Mouse (Mus musculus) embryonic fibroblast, embryonic 13.5 days (primary cell): ENCODE measurements at regions not wholly inside any gene's neighbourhood (a gene's known extent, or its start where the extent isn't known, plus 50 kb on each side); places are given as distances from the start of the nearest gene placed in this dataset.

ENCODE experiments used
- H3K27ac ChIP-seq: 2 replicates; pipeline ENCODE4 v1.5.1; 2012; ENCODE audit warnings: low read length, control low read depth, inconsistent platforms; ENCODE audit not compliant: insufficient read depth
- H3K4me1 ChIP-seq: 2 replicates; pipeline ENCODE4 v1.6.1; 2011; ENCODE audit warnings: low read length; ENCODE audit not compliant: control insufficient read depth, insufficient read depth
- H3K4me3 ChIP-seq: 2 replicates; pipeline ENCODE4 v1.5.1; 2011; ENCODE audit warnings: mild to moderate bottlenecking, control low read depth, low read length; ENCODE audit not compliant: insufficient read depth
- CTCF ChIP-seq: IDR thresholded peaks from 2 replicates; pipeline ENCODE4 v1.5.1; 2011; ENCODE audit warnings: mild to moderate bottlenecking, control low read depth, low read length, moderate library complexity, borderline replicate concordance; ENCODE audit not compliant: insufficient read depth
- POLR2A ChIP-seq: IDR thresholded peaks from 2 replicates; pipeline ENCODE4 v1.6.1; 2011; ENCODE audit warnings: low read depth, mild to moderate bottlenecking, control low read depth, low read length, moderate library complexity

DNA sequence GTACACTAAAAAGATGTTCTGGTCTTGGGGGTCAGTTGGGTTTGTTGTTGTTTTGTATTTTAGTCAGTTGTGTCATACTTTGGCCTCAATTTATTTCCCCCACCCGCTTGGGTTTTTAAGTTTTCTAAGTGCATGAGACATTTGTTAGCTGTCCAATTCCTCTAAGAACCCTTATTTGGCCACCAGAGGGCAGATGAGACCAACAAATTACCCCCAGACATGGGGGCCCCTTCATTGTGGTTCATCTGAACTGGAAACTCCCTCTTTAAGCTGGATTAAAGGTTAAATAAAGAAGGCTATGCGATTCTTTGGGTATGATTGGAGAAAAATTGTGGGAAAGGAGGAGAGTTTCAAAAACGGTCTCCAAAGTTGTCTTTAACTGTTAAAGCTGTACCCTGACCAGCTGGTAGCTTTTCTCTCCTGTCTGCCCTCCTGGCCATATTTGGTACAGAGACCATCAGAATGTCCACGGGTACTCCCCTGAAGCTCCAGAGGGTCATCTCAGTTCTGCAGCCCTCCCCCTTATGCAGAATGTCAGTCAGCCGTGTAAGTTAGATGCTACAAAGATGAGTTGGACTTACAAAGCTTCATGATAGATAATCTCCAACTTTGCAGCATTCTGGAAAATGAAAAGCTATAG is 238.6 kb downstream of the Foxa2 start:
- Histone ChIP-seq H3K27ac (no peak overlapping the region), H3K4me1 (no peaks in the 10 kb centered on the region), H3K4me3 (no peak overlapping the region)
- TF ChIP-seq POLR2A (no peak), CTCF (no peak)

DNA sequence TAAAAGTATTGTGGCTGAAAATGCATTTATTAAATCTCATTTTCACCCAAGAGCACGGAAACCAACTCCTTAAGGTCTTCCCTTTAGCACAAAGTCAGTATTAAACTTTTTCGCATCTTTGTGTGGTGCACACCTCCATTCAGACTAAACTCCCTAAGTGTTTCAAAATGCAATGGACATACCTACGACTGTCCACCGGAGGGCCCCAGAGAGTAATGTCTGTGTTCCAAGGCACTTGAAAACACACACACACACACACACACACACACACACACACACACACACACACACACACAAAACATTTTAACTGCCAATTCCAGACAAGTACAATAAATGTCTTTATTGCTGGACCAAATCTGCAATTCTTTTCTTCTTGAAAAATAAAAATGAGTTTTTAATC is 243.7 kb downstream of the Foxa2 start:
- no peak overlapping the region for H3K4me3 ChIP-seq

DNA sequence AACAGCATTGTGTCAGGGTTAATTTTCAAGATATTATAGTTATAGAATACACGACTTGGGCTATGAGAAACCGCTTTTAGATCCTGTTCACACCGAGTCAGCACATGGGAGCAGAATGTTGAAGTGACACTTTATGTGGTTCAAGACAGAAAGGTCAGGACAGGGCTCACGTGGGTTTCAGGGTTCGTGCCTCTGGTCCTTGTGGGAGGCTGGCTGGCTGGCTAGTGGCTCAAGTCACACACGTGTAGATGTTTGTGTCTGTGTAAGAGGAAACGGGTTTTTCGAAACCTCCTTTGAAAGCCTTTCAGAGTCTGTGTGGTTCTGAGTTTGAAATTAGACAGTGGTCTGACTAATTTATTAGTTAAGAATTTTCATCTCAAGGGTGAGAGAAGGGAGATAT is 255.3 kb downstream of the Foxa2 start:
- Histone ChIP-seq H3K4me1 (no peaks in the 10 kb centered on the region), H3K4me3 (no peak overlapping the region), H3K27ac (no peak overlapping the region)
- no peak for TF ChIP-seq POLR2A
- TF ChIP-seq CTCF: no peak

More for the DNA sequence above, 243.7 kb downstream of the Foxa2 start:
- no peaks in the 10 kb centered on the region for H3K4me1 ChIP-seq
- TF ChIP-seq CTCF (no peak), POLR2A (no peak)
- H3K27ac ChIP-seq: no peak overlapping the region

DNA sequence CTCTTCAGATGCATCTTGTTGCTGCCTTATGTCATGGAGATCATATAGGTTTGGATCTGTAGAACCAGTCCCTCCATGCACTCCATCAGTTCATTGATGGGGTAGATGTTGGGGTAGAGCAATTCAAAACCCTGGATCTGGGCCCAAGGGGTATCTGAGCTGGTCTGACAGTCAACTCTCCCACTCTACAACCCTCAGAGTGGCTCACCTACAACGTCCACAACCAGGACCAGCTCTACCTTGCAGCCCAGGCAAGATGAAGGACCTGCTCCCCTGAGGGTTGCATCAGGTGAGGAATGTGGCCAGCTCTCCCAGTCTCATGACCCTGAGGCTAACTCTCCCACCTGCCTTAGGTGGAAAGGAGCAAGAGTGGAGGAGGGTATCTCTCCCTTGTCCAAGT is 256.9 kb downstream of the Foxa2 start:
- H3K4me3 ChIP-seq: no peak overlapping the region
- no peak overlapping the region for H3K27ac ChIP-seq
- TF ChIP-seq CTCF: no peak
- no peak for TF ChIP-seq POLR2A
- H3K4me1 ChIP-seq: no peaks in the 10 kb centered on the region

DNA sequence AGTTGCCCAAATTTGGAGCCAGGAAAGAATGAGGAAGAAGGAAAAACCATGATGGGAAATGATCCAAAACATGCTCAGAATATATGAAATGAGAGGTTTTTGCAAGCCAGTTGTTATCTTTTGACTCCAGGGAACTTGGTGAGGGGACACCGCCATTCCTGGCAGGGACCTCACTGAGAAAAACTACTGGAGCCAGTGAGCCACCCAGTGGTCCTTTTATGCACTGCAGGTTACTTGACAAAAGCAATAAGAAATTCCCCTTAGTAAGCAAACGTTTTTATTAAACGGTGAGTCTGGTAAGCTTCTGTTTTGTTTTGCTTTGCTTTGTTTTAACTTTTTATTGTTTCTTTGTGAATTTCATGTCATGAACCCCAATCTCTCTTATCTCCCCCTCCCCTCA is 257.5 kb downstream of the Foxa2 start:
- H3K4me3 ChIP-seq: no peak overlapping the region
- no peak overlapping the region for H3K27ac ChIP-seq
- TF ChIP-seq CTCF (0 out of 2 replicates have a peak, but pooled peaks have one; percentile 19), POLR2A (no peak)
- no peaks in the 10 kb centered on the region for H3K4me1 ChIP-seq

DNA sequence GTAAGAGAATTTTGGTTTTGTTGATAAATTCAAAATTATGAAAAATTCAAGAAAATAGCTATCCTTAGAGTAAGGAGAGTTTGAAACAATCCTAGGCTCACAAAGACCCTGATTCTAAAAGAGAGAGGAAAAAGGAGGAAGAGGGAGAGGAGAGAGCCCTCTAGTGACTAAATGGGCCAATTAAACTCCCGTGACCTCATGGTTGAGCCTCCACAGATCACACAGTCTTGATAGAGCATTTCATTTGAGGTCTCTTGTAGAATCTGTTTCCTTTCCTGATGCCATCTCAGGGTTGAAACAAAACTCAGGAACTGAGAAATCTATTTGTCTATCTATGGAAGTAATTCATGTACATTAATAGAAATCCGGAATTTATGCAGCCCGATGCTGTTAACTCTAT is 258.8 kb downstream of the Foxa2 start:
- H3K4me1 ChIP-seq: no peaks in the 10 kb centered on the region
- H3K27ac ChIP-seq: no peak overlapping the region
- no peak for TF ChIP-seq POLR2A
- TF ChIP-seq CTCF: no peak
- H3K4me3 ChIP-seq: no peak overlapping the region

DNA sequence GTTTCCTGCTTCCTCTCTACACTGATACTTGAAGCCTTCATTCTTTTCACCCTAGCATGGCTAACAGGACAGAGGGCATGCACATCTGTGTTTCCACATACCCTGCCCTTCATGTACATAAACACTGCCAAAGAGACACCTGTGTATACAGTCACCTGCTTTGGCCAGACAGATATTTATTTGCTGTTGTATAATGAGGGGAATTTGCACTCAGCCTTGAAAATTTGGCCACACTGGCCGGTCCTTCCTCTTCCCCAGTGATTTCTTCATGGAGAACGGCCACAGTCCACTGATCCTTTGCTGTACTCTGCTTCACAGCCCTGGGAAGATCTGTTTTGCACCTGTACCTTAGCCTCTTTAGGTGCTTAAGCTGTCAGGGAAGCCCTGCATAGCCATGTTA is 264.3 kb downstream of the Foxa2 start:
- Histone ChIP-seq H3K27ac (no peak overlapping the region), H3K4me3 (no peak overlapping the region), H3K4me1 (no peaks in the 10 kb centered on the region)
- no peak for TF ChIP-seq CTCF
- no peak for TF ChIP-seq POLR2A

DNA sequence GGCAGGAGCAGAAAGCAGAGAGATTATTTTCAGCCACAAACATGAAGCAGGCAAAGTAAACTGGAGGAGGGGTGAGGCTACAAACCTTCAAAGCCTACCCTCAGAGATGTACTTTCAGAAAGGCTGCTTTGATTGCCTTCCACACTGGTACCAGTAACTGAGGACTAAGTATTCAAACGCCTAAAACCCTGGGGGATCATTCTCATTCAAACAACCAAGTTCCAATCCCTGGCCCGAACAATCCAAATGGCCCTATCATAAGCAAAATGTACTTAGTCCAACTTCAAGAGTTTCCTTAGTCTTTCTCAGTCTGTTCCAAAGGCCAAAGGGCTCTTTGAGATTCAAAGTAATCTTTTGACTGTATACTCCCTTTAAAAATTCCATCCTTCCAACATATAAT is 270.5 kb downstream of the Foxa2 start:
- TF ChIP-seq CTCF: no peak
- no peak for TF ChIP-seq POLR2A
- Histone ChIP-seq H3K4me3 (no peak overlapping the region), H3K27ac (no peak overlapping the region), H3K4me1 (no peaks in the 10 kb centered on the region)

DNA sequence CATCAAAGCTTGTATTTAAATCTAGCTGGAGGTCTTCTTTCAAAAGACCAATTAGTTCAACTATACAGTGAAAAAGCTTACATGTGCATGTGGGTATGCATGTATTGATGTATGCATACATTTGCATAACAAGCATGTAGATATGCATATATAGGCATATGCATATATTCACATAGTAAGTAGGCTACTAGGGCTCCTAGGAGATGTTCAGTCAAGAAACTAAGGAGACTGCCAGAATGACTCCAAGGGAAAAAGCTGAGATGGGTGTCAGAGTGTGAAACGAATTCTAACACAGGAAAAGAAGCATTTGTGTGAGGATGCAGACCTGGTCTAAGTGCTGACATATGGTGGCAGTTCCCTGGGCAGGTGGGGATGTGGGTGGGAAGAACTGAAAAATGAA is 274.2 kb downstream of the Foxa2 start:
- TF ChIP-seq POLR2A: no peak
- TF ChIP-seq CTCF: no peak
- Histone ChIP-seq H3K4me1 (no peaks in the 10 kb centered on the region), H3K27ac (no peak overlapping the region), H3K4me3 (no peak overlapping the region)

DNA sequence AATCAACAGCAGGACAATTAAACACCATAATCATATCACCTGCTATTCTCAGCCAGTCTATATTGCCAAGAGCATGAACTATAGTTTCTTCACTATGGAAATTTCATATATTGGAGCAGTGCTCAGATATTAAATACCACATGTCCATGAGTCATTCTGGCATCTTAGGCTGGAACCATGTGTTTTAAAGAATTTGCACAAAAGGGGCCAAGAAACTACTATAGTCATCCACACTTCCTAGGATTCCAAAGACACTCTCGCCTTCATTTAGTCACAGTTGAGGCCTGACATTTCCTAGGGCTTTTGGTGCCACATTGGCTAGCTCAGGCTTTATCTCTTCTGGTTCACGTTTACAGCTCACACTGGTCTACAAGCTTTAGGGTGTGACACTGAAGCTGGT is 293.7 kb downstream of the Foxa2 start:
- no peak for TF ChIP-seq CTCF
- TF ChIP-seq POLR2A: no peak
- Histone ChIP-seq H3K4me3 (no peak overlapping the region), H3K4me1 (peaks cover 5% of the 10 kb centered on the region), H3K27ac (peak overlapping the region; percentile 40; the same call in 1 of the 2 replicates)
